Mouse (Mus musculus) cerebellum, adult 2 months (tissue): Measurements from ENCODE around the gene Asb10.

Source experiments
- CTCF ChIP-seq: fragments of 200-500 bp; IDR thresholded peaks from 2 replicates; pipeline ENCODE4 v1.5.1; 2011; ENCODE audit warnings: low read depth, mild to moderate bottlenecking, control low read depth, low read length, moderate library complexity, borderline replicate concordance; ENCODE audit not compliant: insufficient read depth
- POLR2A ChIP-seq: fragments of 200-500 bp; IDR thresholded peaks from 2 replicates; pipeline ENCODE4 v1.6.1; 2011; ENCODE audit warnings: low read length, control low read depth, borderline replicate concordance; ENCODE audit not compliant: insufficient read depth

GRCm38 (mm10) chr5:24576801-24577182 lies 36.0 kb upstream of the Asb10 start:
- TF ChIP-seq POLR2A = no peak
- no peak for TF ChIP-seq CTCF
